Mouse (Mus musculus) hindbrain, embryonic 13.5 days (tissue): ENCODE measurements around the gene Gm8005. TPM values are rescaled to one million over a fixed set of nuclear protein-coding genes. Genes with fewer than 3 reads are reported as not detected.
"Not testable (repeated sequence)": the region's sequence is repeated elsewhere in the genome, so short reads cannot be mapped to it uniquely, and the experiment has no call there.

ENCODE experiments used
- ATAC-seq: fragments of 200-750 bp; cut with Nextera tagmentation; 2 replicates; pipeline ENCODE4 v1.8.0; 2017; ENCODE audit warnings: moderate TSS enrichment; ENCODE audit not compliant: low FRiP score
- H3K27ac ChIP-seq: fragments of 300-500 bp; sonication (generic); 2 replicates; pipeline ENCODE4 v1.5.1; 2015; ENCODE audit warnings: inconsistent platforms, mild to moderate bottlenecking, moderate library complexity
- H3K27me3 ChIP-seq: fragments of 300-500 bp; sonication (generic); 2 replicates; pipeline ENCODE4 v1.6.1; 2015; ENCODE audit warnings: mild to moderate bottlenecking, inconsistent platforms
- H3K36me3 ChIP-seq: fragments of 300-500 bp; sonication (generic); 2 replicates; pipeline ENCODE4 v1.6.1; 2015; ENCODE audit warnings: mild to moderate bottlenecking, inconsistent platforms
- H3K4me1 ChIP-seq: fragments of 300-500 bp; sonication (generic); replicated peaks from 2 replicates; pipeline ENCODE4 v1.6.1; 2015; ENCODE audit warnings: inconsistent platforms
- H3K4me2 ChIP-seq: fragments of 300-500 bp; sonication (generic); 2 replicates; pipeline ENCODE4 v1.6.1; 2015; ENCODE audit warnings: inconsistent platforms, mild to moderate bottlenecking, moderate library complexity
- H3K4me3 ChIP-seq: fragments of 300-500 bp; sonication (generic); 2 replicates; pipeline ENCODE4 v1.5.1; 2015; ENCODE audit warnings: mild to moderate bottlenecking, inconsistent platforms
- H3K9ac ChIP-seq: fragments of 300-500 bp; sonication (generic); 2 replicates; pipeline ENCODE4 v1.6.1; 2015; ENCODE audit warnings: mild to moderate bottlenecking, inconsistent platforms
- H3K9me3 ChIP-seq: fragments of 300-500 bp; sonication (generic); 2 replicates; pipeline ENCODE4 v1.6.1; 2016; ENCODE audit warnings: inconsistent platforms
- WGBS: fragments of 180-500 bp; shearing (Covaris S2); methylation state at CpG from one replicate; pipeline ENCODE4 v1.1.7; 2015; 5-methylcytosine and 5-hydroxymethylcytosine counted together
- polyA plus RNA-seq: library from polyadenylated mRNA; unstranded; fragments of >200 nt; fragmentation: Nextera tagmentation; extraction: Ambion mirVana; gene quantifications from 2 replicates; pipeline ENCODE4 v1.2.1, GENCODE M21; 2015

Gene Gm8005
- not detected in 2 replicates for polyA plus RNA-seq

- not testable (repeated sequence) for H3K4me2 ChIP-seq, H3K27ac ChIP-seq, ATAC-seq, H3K4me3 ChIP-seq, H3K9me3 ChIP-seq, H3K27me3 ChIP-seq, H3K9ac ChIP-seq, H3K4me1 ChIP-seq, H3K36me3 ChIP-seq
- 97% methylated on average over 2 of the region's 4 CpGs for WGBS
These were observed at the start of gene Gm8005 for GRCm38 (mm10) chr14:42439573-42439972. Gm8005 (minus strand) TSS chr14:42439673.

GRCm38 (mm10) chr14:42463581-42463980 is 24.1 kb upstream of the Gm8005 start, which contains the start of gene Gm8011:
Gm8011 (plus strand) TSS chr14:42463881.
- not testable (repeated sequence) for H3K9me3 ChIP-seq, H3K27me3 ChIP-seq, H3K4me3 ChIP-seq, H3K27ac ChIP-seq, H3K4me2 ChIP-seq, H3K36me3 ChIP-seq, ATAC-seq, H3K4me1 ChIP-seq, H3K9ac ChIP-seq
- WGBS = 62% methylated on average over 2 of the region's 2 CpGs

Other genes with a start within 250 kb of the Gm8005 start
- gene Gm3573, start 248.9 kb downstream of the Gm8005 start, polyA plus RNA-seq = not detected in 2 replicates
- not detected in 2 replicates for gene Gm17026, start 179.6 kb downstream of the Gm8005 start, polyA plus RNA-seq
- gene Gm9611, start 142.3 kb downstream of the Gm8005 start, polyA plus RNA-seq = not detected in 2 replicates
- gene Gm7995, start 129.5 kb downstream of the Gm8005 start, polyA plus RNA-seq = not detected in 2 replicates
- gene Gm8011, start 24.2 kb upstream of the Gm8005 start, polyA plus RNA-seq = not detected in 2 replicates
- gene Gm8020, start 62.7 kb upstream of the Gm8005 start, polyA plus RNA-seq = 0.12 TPM in 1 of 2 replicates, not detected in the other
- gene Gm8024, start 84.6 kb upstream of the Gm8005 start, polyA plus RNA-seq = not detected in 2 replicates
- gene Gm17124, start 160.2 kb upstream of the Gm8005 start, polyA plus RNA-seq = not detected in 2 replicates
- not detected in 2 replicates for gene Gm3633, start 202.2 kb upstream of the Gm8005 start, polyA plus RNA-seq
- gene Gm10378, start 216.3 kb upstream of the Gm8005 start, polyA plus RNA-seq = not detected in 2 replicates